Mouse (Mus musculus) lung, postnatal 25 days (tissue): ENCODE measurements around the gene Slc9a9.
A peak's percentile ranks its signal among the peaks of the same experiment; 100 is the strongest.

Source experiments
- DNase-seq: peaks from one replicate; pipeline ENCODE4 v3.0.0; 2022; ENCODE audit warnings: low spot score

The Slc9a9 gene

DNA sequence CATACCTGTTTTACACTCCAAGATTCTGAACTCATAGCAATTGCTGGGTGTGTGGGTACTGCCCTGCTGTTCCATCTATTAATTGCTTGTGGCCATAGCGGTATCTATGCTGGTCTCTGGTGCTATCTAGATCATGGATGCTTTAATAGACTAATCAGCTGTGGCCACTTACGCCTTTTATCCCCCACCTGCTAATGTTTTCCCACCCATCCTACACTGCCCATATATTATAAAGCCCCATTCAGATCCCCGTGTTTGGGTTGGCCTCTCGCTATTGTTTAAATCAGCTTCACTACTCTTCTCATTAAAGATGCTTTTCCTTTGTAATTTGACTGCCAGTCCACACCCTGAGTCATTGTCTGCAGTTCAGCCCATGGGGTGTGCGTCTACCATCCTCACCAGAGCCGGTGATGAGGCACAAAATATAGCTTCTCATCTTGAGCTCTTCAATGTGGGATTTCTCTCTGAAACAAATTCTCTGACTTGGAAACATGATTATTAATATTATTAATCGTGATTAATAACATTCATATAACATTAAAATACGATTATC lies 168.8 kb downstream of the Slc9a9 start:
- DNase-seq = no peak

DNA sequence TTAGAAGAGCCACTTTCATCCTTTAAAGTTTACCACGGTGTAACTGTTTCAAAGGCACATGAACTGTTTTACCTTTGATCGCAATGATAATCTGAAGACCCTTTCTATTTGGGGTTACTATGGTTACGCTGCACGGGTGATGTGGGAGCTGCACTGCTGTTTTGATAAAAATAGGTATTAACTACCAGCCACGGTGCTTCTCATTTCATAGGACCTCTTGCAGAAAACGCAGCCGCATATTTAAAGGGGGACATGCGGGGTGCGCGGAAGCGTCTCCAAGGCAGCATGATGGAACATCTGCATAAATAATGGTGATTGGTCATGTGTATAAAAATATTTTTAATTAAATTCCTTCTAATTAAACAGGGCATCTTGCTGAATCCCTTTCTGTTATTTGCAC lies 169.5 kb downstream of the Slc9a9 start:
- DNase-seq = no peak

DNA sequence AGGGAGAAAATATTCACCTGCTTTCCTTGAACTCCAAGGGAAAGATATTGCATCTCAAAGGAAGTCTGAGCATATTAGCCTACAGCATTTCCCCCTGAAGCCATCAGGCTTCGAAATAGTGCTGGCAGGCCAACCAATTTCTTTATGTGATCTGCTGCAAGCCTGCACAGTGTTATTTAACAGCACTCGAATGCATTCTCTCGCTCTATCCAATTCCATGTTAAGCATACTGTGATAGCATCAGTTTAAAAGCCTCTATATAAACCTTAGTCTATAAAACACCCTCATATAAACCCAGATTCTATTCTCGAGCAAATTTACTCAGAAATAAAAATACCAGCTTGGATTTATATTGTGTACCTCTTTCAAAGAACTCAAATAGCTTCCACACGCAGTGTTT lies 170.7 kb downstream of the Slc9a9 start:
- DNase-seq = no peak

- no peak for DNase-seq
Observed at GRCm38 (mm10) chr9:94840972-94841371, 171.3 kb downstream of the Slc9a9 start.

GRCm38 (mm10) chr9:94844176-94844575 lies 174.5 kb downstream of the Slc9a9 start:
- DNase-seq = no peak

DNA sequence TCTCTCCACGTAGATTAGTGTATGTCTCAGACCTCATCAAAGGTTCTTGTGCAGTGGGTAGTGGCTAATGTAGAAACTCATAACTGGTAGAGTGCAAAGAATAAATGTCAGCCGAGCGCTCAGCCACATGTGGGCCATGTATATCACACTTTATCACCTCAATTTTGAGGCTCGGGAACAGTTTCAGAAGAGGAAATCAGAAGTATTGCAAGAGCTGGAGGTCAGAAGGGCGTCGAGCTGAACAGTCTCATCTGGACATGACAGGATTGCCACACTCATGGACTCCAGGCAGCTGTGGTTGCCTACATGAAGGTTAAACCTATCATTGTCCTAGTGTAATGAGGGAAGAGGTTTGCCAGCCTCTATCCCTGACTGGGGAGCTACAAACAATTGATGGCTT lies 177.9 kb downstream of the Slc9a9 start:
- peak; percentile 61 for DNase-seq

DNA sequence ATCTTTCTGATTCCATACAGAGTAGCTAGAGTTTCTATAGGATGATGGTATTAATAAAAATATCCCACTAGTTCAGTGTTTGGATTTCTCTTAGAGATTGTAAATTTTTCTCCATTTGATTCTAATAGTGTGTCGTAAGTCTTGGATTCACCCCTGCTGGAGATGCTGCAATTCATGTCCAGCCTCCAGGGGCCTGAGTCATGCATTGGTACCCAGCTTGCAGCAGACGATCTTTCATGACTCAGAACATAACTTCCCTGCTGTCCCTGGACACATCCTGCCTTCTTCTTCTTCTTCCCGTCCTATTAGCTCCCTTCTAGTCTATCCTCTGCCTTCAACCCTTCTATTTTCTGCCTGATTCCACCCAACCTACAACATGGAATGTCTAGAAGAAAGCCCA lies 181.8 kb downstream of the Slc9a9 start:
- no peak for DNase-seq

GRCm38 (mm10) chr9:94856093-94856492 lies 186.4 kb downstream of the Slc9a9 start:
- DNase-seq = no peak

GRCm38 (mm10) chr9:94868557-94868956 lies 198.8 kb downstream of the Slc9a9 start:
- DNase-seq = no peak

GRCm38 (mm10) chr9:94869023-94869799 lies 199.5 kb downstream of the Slc9a9 start:
- peak; percentile 1 for DNase-seq

- no peak for DNase-seq
Observed at GRCm38 (mm10) chr9:94882517-94882916, 212.8 kb downstream of the Slc9a9 start.

DNA sequence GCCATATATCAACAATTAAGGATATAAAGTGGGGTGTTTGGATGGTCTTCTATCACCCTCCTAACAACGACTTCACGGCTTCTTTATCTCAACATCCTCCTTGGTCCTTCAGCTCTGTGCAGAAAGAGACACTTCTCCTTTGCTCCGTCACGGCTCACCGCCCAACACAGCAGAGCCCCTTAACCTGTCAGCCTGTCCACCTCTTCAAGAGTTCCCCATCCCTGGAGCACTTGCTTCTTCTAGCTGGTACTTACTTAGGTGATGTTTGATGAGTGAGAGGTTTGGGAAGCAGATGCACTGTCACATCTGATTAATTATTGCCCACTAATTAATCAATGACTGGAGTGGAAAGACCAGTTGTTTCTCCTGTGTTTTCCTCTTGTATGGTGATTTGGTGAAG lies 213.7 kb downstream of the Slc9a9 start:
- no peak for DNase-seq

GRCm38 (mm10) chr9:94885151-94885550 lies 215.4 kb downstream of the Slc9a9 start:
- no peak for DNase-seq

- DNase-seq = no peak
Observed at GRCm38 (mm10) chr9:94889647-94890046, 219.9 kb downstream of the Slc9a9 start.

DNA sequence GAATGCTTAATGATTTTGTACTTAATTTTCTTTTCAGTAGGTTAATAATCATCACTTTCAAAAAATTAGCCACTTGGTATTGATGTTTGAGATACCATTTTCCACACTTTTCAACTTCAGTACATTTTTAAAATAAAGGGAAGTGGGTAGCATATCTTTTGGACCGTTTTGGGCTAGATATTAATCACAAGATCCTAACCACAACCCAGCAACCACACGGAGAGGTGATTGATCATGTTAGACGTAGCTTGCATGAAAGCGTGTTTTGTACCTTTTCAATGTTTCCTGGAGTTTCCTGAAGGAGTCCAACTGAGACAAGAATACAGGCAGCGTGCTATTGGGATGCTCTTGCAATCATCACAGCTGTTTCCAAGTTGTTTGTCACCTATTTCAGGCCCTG lies 226.2 kb downstream of the Slc9a9 start:
- no peak for DNase-seq

DNA sequence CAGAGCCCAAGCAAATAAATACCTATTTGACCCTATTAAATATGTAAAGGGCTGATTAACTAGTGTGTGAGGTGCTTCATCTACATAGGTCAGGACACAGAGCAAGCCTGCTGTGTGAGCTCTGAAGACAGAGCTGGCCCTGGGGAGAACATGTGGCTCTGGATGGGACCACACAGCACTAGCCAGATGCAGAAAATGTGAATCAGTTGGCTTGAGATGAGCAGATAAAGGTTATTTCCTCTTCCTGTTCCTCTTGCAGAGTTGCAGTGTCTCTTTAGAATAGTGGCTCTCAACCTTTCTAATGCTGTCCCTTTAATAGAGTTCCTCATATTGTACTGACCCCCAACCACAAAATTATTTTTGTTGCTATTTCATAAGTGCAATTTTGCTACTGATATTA lies 234.5 kb downstream of the Slc9a9 start:
- no peak for DNase-seq

DNA sequence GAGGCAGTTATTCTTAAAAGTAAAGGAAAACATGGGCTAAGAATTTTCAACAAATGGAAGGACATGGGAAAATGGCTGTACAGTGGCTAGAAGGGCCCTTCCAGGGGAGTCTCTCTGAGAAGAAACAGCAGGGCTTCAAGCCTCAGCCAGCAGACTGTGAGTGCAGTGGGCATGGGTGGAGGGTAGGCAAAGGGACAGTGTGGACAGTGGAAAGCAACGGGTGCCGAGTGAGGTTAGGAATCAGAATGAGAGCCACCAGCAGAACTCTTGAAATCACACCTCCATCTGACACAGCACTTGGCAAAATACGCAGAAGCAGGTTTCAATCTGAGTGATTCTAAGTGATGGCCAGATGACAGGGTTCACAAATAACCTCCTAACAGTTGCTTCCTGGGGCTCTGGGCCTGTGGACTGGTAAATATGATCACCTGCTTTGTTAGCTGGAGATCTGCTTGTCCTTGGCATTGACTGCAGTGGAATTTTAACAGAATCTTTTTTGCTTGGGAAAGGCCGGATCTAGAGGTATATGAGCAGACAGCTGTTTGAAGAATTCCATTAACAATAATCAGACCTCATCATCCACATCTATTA lies 237.4 kb downstream of the Slc9a9 start:
- no peak for DNase-seq

- peak; percentile 2 for DNase-seq
Observed at GRCm38 (mm10) chr9:94912071-94912470, 242.4 kb downstream of the Slc9a9 start.

DNA sequence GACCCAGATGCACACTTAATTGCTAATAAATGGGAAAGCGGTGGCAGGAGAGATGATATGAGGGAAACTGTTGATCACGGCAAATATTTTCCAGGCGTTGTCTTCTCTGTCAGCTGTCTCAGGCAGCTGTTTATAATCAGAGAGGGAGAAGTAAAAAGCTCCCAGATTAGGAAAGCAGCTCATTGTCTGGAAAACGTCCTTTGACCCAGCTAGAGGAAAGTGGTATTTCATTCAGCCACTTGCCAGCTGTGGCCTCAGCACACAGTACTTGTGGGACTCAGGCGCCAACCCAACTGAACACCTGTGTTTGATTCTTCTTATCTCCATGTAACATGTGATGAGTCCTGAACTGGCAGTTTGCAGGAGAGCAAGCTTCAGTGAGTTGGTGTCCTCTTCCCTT lies 252.4 kb downstream of the Slc9a9 start:
- no peak for DNase-seq

DNA sequence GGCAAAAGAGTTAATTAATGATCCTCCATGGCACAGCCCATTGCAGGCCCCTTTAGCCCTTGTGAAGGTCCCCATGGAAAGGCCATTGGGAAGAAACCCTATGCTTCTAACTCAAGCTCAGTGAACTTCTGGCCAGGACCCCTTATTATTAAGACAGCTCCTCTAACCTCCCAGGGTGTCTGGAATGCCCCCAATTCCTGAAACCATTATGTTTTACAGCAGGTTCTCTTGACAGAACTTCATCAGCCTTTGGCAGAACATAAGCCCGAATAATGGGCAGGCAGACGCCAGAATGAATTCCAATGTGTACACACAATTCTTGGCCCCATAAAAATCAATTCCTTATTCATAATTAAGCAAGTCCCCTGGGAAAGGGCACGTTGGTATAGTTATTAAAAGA lies 256.1 kb downstream of the Slc9a9 start:
- no peak for DNase-seq

- no peak for DNase-seq
Observed at GRCm38 (mm10) chr9:94927101-94927500, 257.4 kb downstream of the Slc9a9 start.

DNA sequence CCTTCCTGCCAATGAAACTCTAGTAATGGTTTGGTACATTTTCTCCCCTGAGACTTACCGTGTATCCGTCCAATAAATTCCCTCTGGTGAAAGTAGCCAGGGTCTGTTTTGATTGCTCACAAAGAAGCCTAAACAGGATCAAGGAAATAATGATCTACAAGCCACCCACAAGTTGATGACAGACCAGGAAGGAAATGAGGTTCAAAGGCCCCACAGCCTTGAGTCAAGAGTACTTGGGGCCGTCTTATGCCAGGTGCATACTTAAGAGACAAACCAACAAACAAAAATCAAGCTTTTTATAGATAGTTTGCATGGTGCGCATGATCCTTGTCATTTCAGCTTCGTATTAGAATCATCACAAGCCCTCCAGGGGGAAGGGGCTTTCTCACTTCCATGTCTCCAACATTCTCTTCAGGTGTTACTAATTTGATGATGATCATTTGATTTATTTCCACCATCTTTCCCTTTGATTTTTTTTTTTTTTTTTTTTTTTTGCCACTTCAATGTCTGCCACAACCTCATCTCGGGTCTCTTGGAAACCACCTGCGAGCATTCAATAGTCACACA lies 275.9 kb downstream of the Slc9a9 start:
- no peak for DNase-seq

- DNase-seq = no peak
Observed at GRCm38 (mm10) chr9:94947246-94947645, 277.5 kb downstream of the Slc9a9 start.
